Mouse (Mus musculus) thymus, postnatal 10 days (tissue): ENCODE results near the gene Car4.

Experiments
- DNase-seq, 2 experiments: peaks; one replicate each; pipeline ENCODE4 v3.0.0; 2021; ENCODE audit warnings: low spot score in 2 of 2

Gene Car4

GRCm38 (mm10) chr11:85003566-85003965, 46.0 kb downstream of the Car4 start:
- DNase-seq = no peak

- no peak for DNase-seq
These were observed 55.5 kb downstream of the Car4 start for GRCm38 (mm10) chr11:85013121-85013520.
